ENCODE assay signal across 23 mouse cellular contexts in genomic region chr14:34344361-34344760, GRCm38 (mm10). TPM values are rescaled to one million over a fixed set of nuclear protein-coding genes. Genes with fewer than 3 reads are reported as not detected.
"Had no signal": no experiment of that assay in that cellular context is flagged by ENCODE, and none has a peak within 500 bp of the region (broad histone marks: within the 10 kb centered on the region; RNA-seq: fewer than 3 reads in every experiment).

No protein-coding gene starts in this region.

- H3K4me2 ChIP-seq: lung, embryonic 15.5 days; midbrain, embryonic 11.5 days; midbrain, embryonic 13.5 days; neural tube, embryonic 12.5 days; stomach, embryonic 15.5 days had no signal

- H3K9me3 ChIP-seq: lung, embryonic 15.5 days; megakaryocyte, embryonic 14.5 days; midbrain, embryonic 13.5 days; neural tube, embryonic 12.5 days; stomach, embryonic 15.5 days had no signal

- ATAC-seq: lung, postnatal 0 days; midbrain, embryonic 13.5 days; midbrain, embryonic 16.5 days had no signal

- H3K4me3 ChIP-seq: lung, embryonic 15.5 days; megakaryocyte, embryonic 14.5 days; midbrain, embryonic 13.5 days; neural tube, embryonic 12.5 days; stomach, embryonic 15.5 days had no signal

- DNase-seq: lung, adult 2 months; lung, postnatal 14 days; lung, postnatal 36 days; right cerebral cortex, postnatal 14 days; thymus, adult 2 months; thymus, postnatal 25 days; thymus, postnatal 4 days had no signal

- H3K4me1 ChIP-seq: lung, embryonic 15.5 days; midbrain, embryonic 13.5 days; neural tube, embryonic 12.5 days; stomach, embryonic 15.5 days had no signal

- H3K27ac ChIP-seq: lung, embryonic 15.5 days; macrophage; midbrain, embryonic 13.5 days; neural tube, embryonic 12.5 days; stomach, embryonic 15.5 days; stomach, postnatal 0 days had no signal

- H3K9ac ChIP-seq: lung, embryonic 15.5 days; midbrain, embryonic 13.5 days; neural tube, embryonic 12.5 days; stomach, embryonic 15.5 days had no signal

- H3K27me3 ChIP-seq: lung, embryonic 15.5 days; midbrain, embryonic 13.5 days; neural tube, embryonic 12.5 days; stomach, embryonic 15.5 days had no signal

RNA-seq across cellular contexts. Expression of gene Fam25c, which starts 10.9 kb away (rescaled TPM):
- total RNA-seq: megakaryocyte progenitor cell, adult 5-6 weeks; monocyte, adult 5-6 weeks; neutrophil, adult 5-6 weeks had no signal
- polyA plus RNA-seq: lung, embryonic 15.5 days; macrophage; midbrain, embryonic 11.5 days; midbrain, embryonic 13.5 days; midbrain, embryonic 16.5 days; neural tube, embryonic 12.5 days; neural tube, embryonic 14.5 days; spleen, adult 2 months; testis, adult 2 months had no signal

RNA-seq across cellular contexts. Expression of gene Sncg, which starts 30.2 kb away (rescaled TPM):
- total RNA-seq: megakaryocyte progenitor cell, adult 5-6 weeks; monocyte, adult 5-6 weeks; neutrophil, adult 5-6 weeks had no signal
- polyA plus RNA-seq: macrophage had no signal

RNA-seq across cellular contexts. Expression of gene Mmrn2, which starts 30.9 kb away (rescaled TPM):
- total RNA-seq: megakaryocyte progenitor cell, adult 5-6 weeks; monocyte, adult 5-6 weeks; neutrophil, adult 5-6 weeks had no signal
- polyA plus RNA-seq: macrophage had no signal
